Mouse (Mus musculus): ENCODE measurements around the gene Tmprss9. TPM values are rescaled to one million over a fixed set of nuclear protein-coding genes. Genes with fewer than 3 reads are reported as not detected.

Gene Tmprss9
- total and polyA plus RNA-seq, 2 experiments from 2014 or later: 0.22 to 0.33 TPM

- Histone ChIP-seq H3K4me1 (ENCODE audit: insufficient read depth) (peaks cover 19% of the 10 kb centered on the region), H3K4me2 (ENCODE audit: low read depth) (peak within 1 kb of the TSS; percentile 100), H3K9ac (peak within 1 kb of the TSS; percentile 85), H3K4me3 (ENCODE audit: low read depth, low read length) (peak within 1 kb of the TSS; percentile 73), H3K36me3 (ENCODE audit: insufficient read depth) (peaks cover 26% of the 10 kb centered on the region), H3K27me3 (ENCODE audit: insufficient read depth, low read length) (no peaks in the 10 kb centered on the region), H3K9me3 (ENCODE audit: low read length) (no peaks in the 10 kb centered on the region), H3K27ac (ENCODE audit: low read depth, low read length) (peak within 1 kb of the TSS; percentile 92)
- ATAC-seq (peak; percentile 91), DNase-seq (peak; percentile 99)
- 2% methylated on average over 81 of the region's 81 CpGs for WGBS
- TF ChIP-seq CTCF (IDR thresholded peaks at IDR 0.05; ENCODE audit: low read depth): no peak
Measured at GRCm38 (mm10) chr10:80854913-80855748, 16.5 kb upstream of the Tmprss9 start, which contains the start of the genes Lsm7 and Sppl2b. Gene Lsm7 (minus strand): TSS chr10:80855209. Gene Sppl2b (plus strand): TSS chr10:80855275.

- no peaks in the 10 kb centered on the region for H3K9me3 ChIP-seq (ENCODE audit: low read length)
- H3K4me2 ChIP-seq (ENCODE audit: low read depth): peak overlapping the region; percentile 100
- H3K27ac ChIP-seq (ENCODE audit: low read depth, low read length): no peak overlapping the region
- TF ChIP-seq CTCF (IDR thresholded peaks at IDR 0.05; ENCODE audit: low read depth): no peak
- peaks cover 22% of the 10 kb centered on the region for H3K36me3 ChIP-seq (ENCODE audit: insufficient read depth)
- peak overlapping the region; percentile 85 for H3K9ac ChIP-seq
- peaks cover 19% of the 10 kb centered on the region for H3K4me1 ChIP-seq (ENCODE audit: insufficient read depth)
- DNase-seq: no peak
- no peaks in the 10 kb centered on the region for H3K27me3 ChIP-seq (ENCODE audit: insufficient read depth, low read length)
- ATAC-seq: no peak
- peak overlapping the region; percentile 73 for H3K4me3 ChIP-seq (ENCODE audit: low read depth, low read length)
- 16% methylated on average over 11 of the region's 11 CpGs for WGBS
Measured at GRCm38 (mm10) chr10:80855749-80856073, 15.9 kb upstream of the Tmprss9 start.

GRCm38 (mm10) chr10:80856267-80856666 is 15.4 kb upstream of the Tmprss9 start:
- peak; percentile 48 for TF ChIP-seq CTCF (IDR thresholded peaks at IDR 0.05; ENCODE audit: low read depth)
- Histone ChIP-seq H3K4me2 (ENCODE audit: low read depth) (peak overlapping the region; percentile 100), H3K4me3 (ENCODE audit: low read depth, low read length) (0 out of 2 replicates have a peak overlapping the region, but pooled peaks have one; percentile 73), H3K9ac (peak overlapping the region; percentile 85; the same call in 1 of the 2 replicates), H3K4me1 (ENCODE audit: insufficient read depth) (peaks cover 19% of the 10 kb centered on the region), H3K27me3 (ENCODE audit: insufficient read depth, low read length) (no peaks in the 10 kb centered on the region), H3K36me3 (ENCODE audit: insufficient read depth) (peaks cover 20% of the 10 kb centered on the region), H3K9me3 (ENCODE audit: low read length) (no peaks in the 10 kb centered on the region), H3K27ac (ENCODE audit: low read depth, low read length) (no peak overlapping the region)
- WGBS: 62% methylated on average over 3 of the region's 3 CpGs
- ATAC-seq (peak; percentile 34), DNase-seq (peak; percentile 24)

GRCm38 (mm10) chr10:80856908-80857307 is 14.7 kb upstream of the Tmprss9 start:
- no peaks in the 10 kb centered on the region for H3K9me3 ChIP-seq (ENCODE audit: low read length)
- H3K36me3 ChIP-seq (ENCODE audit: insufficient read depth): peaks cover 21% of the 10 kb centered on the region
- no peak overlapping the region for H3K4me2 ChIP-seq (ENCODE audit: low read depth)
- WGBS: 76% methylated on average over 5 of the region's 5 CpGs
- no peak overlapping the region for H3K27ac ChIP-seq (ENCODE audit: low read depth, low read length)
- no peak overlapping the region for H3K4me3 ChIP-seq (ENCODE audit: low read depth, low read length)
- peaks cover 19% of the 10 kb centered on the region for H3K4me1 ChIP-seq (ENCODE audit: insufficient read depth)
- DNase-seq (no peak), ATAC-seq (no peak)
- no peaks in the 10 kb centered on the region for H3K27me3 ChIP-seq (ENCODE audit: insufficient read depth, low read length)
- TF ChIP-seq CTCF (IDR thresholded peaks at IDR 0.05; ENCODE audit: low read depth): no peak
- H3K9ac ChIP-seq: peak overlapping the region; percentile 28; the same call in 1 of the 2 replicates

GRCm38 (mm10) chr10:80857386-80857785 is 14.3 kb upstream of the Tmprss9 start:
- no peak overlapping the region for H3K4me2 ChIP-seq (ENCODE audit: low read depth)
- no peak overlapping the region for H3K4me3 ChIP-seq (ENCODE audit: low read depth, low read length)
- peaks cover 19% of the 10 kb centered on the region for H3K4me1 ChIP-seq (ENCODE audit: insufficient read depth)
- H3K27ac ChIP-seq (ENCODE audit: low read depth, low read length): no peak overlapping the region
- no peak for DNase-seq
- TF ChIP-seq CTCF (IDR thresholded peaks at IDR 0.05; ENCODE audit: low read depth): no peak
- peaks cover 22% of the 10 kb centered on the region for H3K36me3 ChIP-seq (ENCODE audit: insufficient read depth)
- 38% methylated on average over 8 of the region's 8 CpGs for WGBS
- no peaks in the 10 kb centered on the region for H3K27me3 ChIP-seq (ENCODE audit: insufficient read depth, low read length)
- H3K9ac ChIP-seq: peak overlapping the region; percentile 28; the same call in 1 of the 2 replicates
- H3K9me3 ChIP-seq (ENCODE audit: low read length): no peaks in the 10 kb centered on the region
- ATAC-seq: peak; percentile 24

GRCm38 (mm10) chr10:80857848-80858247 is 13.8 kb upstream of the Tmprss9 start:
- Histone ChIP-seq H3K27ac (ENCODE audit: low read depth, low read length) (no peak overlapping the region), H3K9me3 (ENCODE audit: low read length) (no peaks in the 10 kb centered on the region), H3K4me1 (ENCODE audit: insufficient read depth) (peaks cover 19% of the 10 kb centered on the region), H3K36me3 (ENCODE audit: insufficient read depth) (peaks cover 25% of the 10 kb centered on the region), H3K4me3 (ENCODE audit: low read depth, low read length) (no peak overlapping the region), H3K4me2 (ENCODE audit: low read depth) (no peak overlapping the region), H3K9ac (no peak overlapping the region; the same call in 1 of the 2 replicates), H3K27me3 (ENCODE audit: insufficient read depth, low read length) (no peaks in the 10 kb centered on the region)
- DNase-seq (no peak), ATAC-seq (no peak)
- no peak for TF ChIP-seq CTCF (IDR thresholded peaks at IDR 0.05; ENCODE audit: low read depth)
- 58% methylated on average over 3 of the region's 3 CpGs for WGBS

- DNase-seq (no peak), ATAC-seq (no peak)
- TF ChIP-seq CTCF (IDR thresholded peaks at IDR 0.05; ENCODE audit: low read depth): no peak
- 87% methylated on average over 7 of the region's 7 CpGs for WGBS
- Histone ChIP-seq H3K9ac (no peak overlapping the region), H3K4me2 (ENCODE audit: low read depth) (no peak overlapping the region), H3K9me3 (ENCODE audit: low read length) (no peaks in the 10 kb centered on the region), H3K27me3 (ENCODE audit: insufficient read depth, low read length) (no peaks in the 10 kb centered on the region), H3K4me3 (ENCODE audit: low read depth, low read length) (no peak overlapping the region), H3K36me3 (ENCODE audit: insufficient read depth) (peaks cover 24% of the 10 kb centered on the region), H3K4me1 (ENCODE audit: insufficient read depth) (peaks cover 19% of the 10 kb centered on the region), H3K27ac (ENCODE audit: low read depth, low read length) (no peak overlapping the region)
Measured at GRCm38 (mm10) chr10:80858350-80858935, 13.2 kb upstream of the Tmprss9 start.
